Mouse (Mus musculus): ENCODE results near the gene E2f6.

The E2f6 gene

GRCm38 (mm10) chr12:16872926-16873464, 62.2 kb downstream of the E2f6 start:
- peak; percentile 24 for DNase-seq (ENCODE audit: extremely low read depth, insufficient read length, low spot score)

DNA sequence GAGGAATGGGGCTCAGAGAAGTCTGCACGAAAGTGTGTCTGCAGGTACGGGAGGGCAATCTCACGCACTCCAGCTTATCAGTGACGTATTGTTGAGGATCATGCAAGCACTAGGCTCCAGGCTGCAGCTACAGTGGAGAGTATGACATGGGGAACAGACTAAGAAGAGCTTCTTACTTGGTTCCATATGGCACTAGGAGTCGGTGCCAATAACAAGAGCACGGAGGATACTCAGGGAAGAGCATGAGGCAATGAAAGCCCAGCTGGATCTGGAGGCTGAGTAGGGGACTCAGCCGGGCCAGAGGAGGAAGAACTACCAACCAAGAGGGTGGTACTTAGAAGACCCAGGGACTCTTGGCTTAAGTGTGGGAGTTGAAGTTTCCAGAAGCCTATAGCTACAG, 62.8 kb downstream of the E2f6 start:
- no peak for DNase-seq (ENCODE audit: extremely low read depth, insufficient read length, low spot score)

DNA sequence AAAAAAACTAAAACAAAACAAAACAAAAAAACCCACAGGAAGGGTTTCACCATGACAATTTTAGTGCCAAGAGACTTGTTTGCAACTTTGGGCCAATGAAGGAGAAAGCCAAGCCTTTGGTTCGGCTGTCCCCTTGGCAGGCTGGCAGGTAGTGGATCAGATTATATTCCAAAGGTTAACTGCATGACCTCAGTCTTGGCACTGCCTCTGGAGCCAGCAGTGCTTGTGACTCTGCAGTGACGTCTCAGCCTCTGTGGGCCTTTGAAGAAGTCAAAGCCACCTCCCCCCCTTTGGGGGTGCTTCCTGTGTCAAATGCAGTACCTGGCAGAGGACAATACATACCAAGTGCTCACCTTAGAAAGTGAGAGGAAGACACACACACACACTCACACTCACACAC, 63.3 kb downstream of the E2f6 start:
- peak; percentile 67 for DNase-seq (ENCODE audit: extremely low read depth, insufficient read length, low spot score)

- no peak for DNase-seq (ENCODE audit: extremely low read depth, insufficient read length, low spot score)
Measured at GRCm38 (mm10) chr12:16875269-16875668, 64.5 kb downstream of the E2f6 start.

DNA sequence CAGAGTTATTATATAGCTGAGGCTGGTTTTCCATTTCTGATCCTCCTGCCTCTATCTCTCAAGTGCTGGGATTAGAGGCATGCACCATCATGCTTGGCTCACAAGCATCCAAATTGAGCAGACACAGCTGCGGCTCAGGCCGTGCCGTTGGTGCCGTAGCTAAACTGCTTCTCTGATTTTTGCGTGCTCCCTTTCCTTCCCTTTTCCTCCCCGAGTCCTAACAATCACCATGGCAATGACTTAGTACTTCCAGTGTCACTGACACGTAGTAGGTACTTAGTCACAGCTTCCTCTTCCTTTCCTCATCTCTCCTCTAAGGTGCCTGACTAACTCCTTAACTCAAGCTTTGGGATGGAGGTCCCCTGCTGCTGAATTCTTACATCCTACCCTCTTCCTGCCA, 64.9 kb downstream of the E2f6 start:
- DNase-seq (ENCODE audit: extremely low read depth, insufficient read length, low spot score): no peak

DNA sequence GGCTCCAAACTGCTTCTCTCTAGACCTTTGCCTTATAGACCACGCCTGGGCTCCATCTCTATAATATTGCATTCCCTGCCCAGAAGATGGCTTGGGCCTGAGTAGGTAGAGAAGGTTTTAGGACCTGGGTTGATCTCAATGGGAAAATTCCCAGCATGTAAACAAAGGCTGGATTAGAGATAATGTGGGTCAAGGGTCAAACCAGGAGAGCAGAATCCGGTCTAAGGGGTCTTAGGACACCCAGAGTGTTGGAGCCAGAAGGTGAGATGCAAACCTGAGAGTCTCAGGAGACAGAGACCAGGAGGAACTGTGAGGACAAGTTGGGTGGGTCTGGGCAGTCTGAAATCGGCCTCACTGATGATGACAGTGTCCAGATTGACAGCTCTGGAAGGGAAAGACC, 65.9 kb downstream of the E2f6 start:
- DNase-seq (ENCODE audit: extremely low read depth, insufficient read length, low spot score): no peak

DNA sequence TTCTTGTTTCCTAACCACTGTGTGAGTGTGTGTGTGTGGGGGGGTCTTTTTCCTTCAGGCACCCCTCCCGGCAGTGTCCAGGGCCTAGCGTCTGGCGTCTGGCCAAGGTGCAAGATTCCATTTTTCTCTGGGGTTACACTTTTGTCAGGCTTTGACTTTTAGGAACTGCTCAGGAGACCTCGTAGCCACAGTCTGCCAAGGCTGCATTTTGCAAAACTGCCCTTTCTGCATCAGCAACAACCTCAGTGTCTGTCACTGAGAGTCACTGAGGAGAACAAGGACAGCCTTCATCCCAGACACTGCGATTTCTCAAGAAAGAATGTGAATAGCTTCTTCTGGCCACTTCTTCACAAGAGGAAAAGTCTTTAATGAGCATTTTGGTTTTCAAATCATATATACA, 66.4 kb downstream of the E2f6 start:
- no peak for DNase-seq (ENCODE audit: extremely low read depth, insufficient read length, low spot score)

DNA sequence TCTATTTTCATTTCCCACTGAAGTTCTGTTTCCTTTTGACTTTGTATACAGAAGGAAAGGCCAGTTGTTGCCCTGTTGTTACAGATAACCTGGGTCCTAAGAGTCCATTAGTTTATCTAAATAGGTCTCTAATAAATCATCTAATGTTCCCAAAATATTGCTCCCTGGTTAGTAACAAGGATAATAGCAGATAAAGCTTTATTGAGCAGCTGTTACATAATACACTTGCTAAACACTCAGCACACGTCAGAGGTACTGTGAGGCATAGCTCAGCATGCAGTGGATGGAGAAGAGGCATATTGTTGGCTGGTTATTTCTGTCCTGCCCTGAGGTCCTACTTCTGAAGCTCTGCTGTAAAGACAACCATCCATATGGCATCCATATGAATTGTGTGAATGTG, 66.9 kb downstream of the E2f6 start:
- no peak for DNase-seq (ENCODE audit: extremely low read depth, insufficient read length, low spot score)

DNA sequence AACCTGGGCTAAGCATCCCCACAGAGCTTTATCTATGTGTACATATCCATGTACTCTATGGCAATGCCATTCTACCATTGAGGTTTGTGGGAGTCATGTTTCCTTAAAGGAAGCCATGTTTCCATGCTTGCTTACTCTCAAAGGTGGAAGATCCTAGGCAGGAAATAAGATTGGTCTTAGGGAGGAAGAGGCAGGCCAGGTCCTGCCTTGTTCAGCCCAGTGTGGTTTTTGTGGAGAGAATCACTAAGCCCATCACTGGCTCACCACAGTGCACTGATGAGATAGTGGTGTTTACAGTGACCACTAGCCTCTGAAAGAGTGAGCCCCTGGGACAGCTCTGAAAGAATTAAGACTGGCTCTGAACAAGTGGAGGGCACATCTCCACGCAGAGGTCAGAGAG, 68.6 kb downstream of the E2f6 start:
- DNase-seq (ENCODE audit: extremely low read depth, insufficient read length, low spot score): no peak

- DNase-seq (ENCODE audit: extremely low read depth, insufficient read length, low spot score): no peak
Measured at GRCm38 (mm10) chr12:16880077-16880476, 69.3 kb downstream of the E2f6 start.

DNA sequence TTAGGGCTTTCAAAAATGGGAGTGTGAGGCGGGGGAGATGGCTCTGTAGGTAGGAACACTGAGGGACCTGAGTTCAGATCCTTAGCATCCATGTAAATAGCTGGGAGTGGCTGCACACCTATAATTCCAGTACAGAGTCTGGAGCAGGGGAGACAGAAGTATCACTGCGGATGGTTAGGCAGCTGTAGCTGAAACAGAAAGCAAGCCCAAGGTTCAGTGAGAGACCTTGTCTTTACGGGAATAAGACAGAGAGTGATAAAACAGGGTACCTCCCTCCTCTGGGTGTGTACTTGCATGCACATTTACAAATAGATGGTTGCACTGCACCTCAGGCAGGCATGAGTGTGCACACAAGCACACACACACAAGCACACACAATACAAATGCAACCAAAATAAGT, 71.7 kb downstream of the E2f6 start:
- no peak for DNase-seq (ENCODE audit: extremely low read depth, insufficient read length, low spot score)

DNA sequence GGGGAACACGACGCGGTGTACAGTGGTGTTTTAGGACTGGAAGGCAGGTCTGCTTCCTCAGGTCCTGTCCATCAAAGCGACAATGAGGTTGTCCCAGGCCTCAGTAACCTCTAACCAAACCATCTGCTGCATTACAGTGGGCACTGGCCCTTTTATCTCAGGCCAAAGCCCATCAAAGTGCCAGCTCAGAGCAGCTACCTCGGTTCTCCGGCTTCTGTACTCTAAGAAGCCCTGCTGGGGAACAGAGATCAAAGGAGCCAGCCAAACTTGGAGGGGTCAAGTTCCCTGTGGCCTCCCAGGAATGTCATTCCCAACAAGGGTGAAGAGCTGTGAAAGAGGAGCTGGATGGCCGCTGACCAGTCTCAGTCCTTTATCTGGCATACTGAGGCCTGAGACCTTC, 72.3 kb downstream of the E2f6 start:
- DNase-seq (ENCODE audit: extremely low read depth, insufficient read length, low spot score): no peak

- DNase-seq (ENCODE audit: extremely low read depth, insufficient read length, low spot score): no peak
Measured at GRCm38 (mm10) chr12:16884534-16884933, 73.8 kb downstream of the E2f6 start.

GRCm38 (mm10) chr12:16886354-16886753, 75.6 kb downstream of the E2f6 start:
- no peak for DNase-seq (ENCODE audit: extremely low read depth, insufficient read length, low spot score)
